Mouse (Mus musculus) spleen, postnatal 0 days (tissue): ENCODE measurements around the gene Olfr905. TPM values are rescaled to one million over a fixed set of nuclear protein-coding genes. Genes with fewer than 3 reads are reported as not detected.

Experiments
- polyA plus RNA-seq: library from polyadenylated mRNA; unstranded; fragments of >200 nt; fragmentation: Nextera tagmentation; extraction: Ambion mirVana; gene quantifications from 2 replicates; pipeline ENCODE4 v1.2.1, GENCODE M21; 2015

The Olfr905 gene
- not detected in 2 replicates for polyA plus RNA-seq

GRCm38 (mm10) chr9:38470807-38471206, at the start of gene Olfr905:
Olfr905 (plus strand) TSS chr9:38471107.

DNA sequence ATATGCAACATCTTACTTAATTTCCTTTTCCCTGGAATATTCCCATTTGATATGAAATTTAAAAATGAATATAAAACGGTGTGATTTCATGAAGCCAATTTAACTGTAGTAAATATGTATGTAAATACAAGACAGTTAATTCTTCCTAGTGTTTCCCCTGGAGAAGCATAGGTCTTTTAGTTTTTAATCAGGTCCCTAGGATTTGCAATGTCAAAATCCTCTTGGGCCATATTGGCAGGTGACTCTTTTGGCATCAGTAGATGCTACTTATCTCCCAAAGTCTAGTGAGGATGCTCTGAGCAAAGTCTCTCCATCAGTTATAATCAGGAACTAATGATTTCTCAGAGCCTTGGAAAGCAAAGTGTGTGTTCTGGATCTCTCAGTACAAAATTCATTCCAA, 41.8 kb upstream of the Olfr905 start, which contains the start of gene Olfr901:
Olfr901 (plus strand) TSS at position 301 of the 400 bp plus-strand sequence.

GRCm38 (mm10) chr9:38447352-38447751, 23.6 kb upstream of the Olfr905 start, which contains the start of gene Olfr902:
Olfr902 (plus strand) TSS chr9:38447652.

GRCm38 (mm10) chr9:38462844-38463243, 8.1 kb upstream of the Olfr905 start, which contains the start of gene Olfr904:
Olfr904 (plus strand) TSS chr9:38463144.

GRCm38 (mm10) chr9:38486785-38487184, 15.9 kb downstream of the Olfr905 start, which contains the start of gene Olfr906:
Olfr906 (plus strand) TSS chr9:38487085.

GRCm38 (mm10) chr9:38495501-38495900, 24.6 kb downstream of the Olfr905 start, which contains the start of gene Olfr907:
Olfr907 (plus strand) TSS chr9:38495801.

GRCm38 (mm10) chr9:38521280-38521679, 50.4 kb downstream of the Olfr905 start, which contains the start of gene Olfr911-ps1:
Olfr911-ps1 (plus strand) TSS chr9:38521580.

Other genes starting within 250 kb of the Olfr905 start
- gene Olfr143, start 218.3 kb upstream of the Olfr905 start, polyA plus RNA-seq, result not detected in 2 replicates
- not detected in 2 replicates for gene Olfr895, start 203.3 kb upstream of the Olfr905 start, polyA plus RNA-seq
- not detected in 2 replicates for gene Olfr896-ps1, start 180.0 kb upstream of the Olfr905 start, polyA plus RNA-seq
- not detected in 2 replicates for gene Olfr25, start 142.0 kb upstream of the Olfr905 start, polyA plus RNA-seq
- not detected in 2 replicates for gene Olfr898, start 122.7 kb upstream of the Olfr905 start, polyA plus RNA-seq
- not detected in 2 replicates for gene Olfr250, start 104.2 kb upstream of the Olfr905 start, polyA plus RNA-seq
- not detected in 2 replicates for gene Olfr251, start 94.0 kb upstream of the Olfr905 start, polyA plus RNA-seq
- gene Olfr147, start 69.4 kb upstream of the Olfr905 start, polyA plus RNA-seq, result not detected in 2 replicates
- gene Olfr901, start 41.7 kb upstream of the Olfr905 start, polyA plus RNA-seq, result not detected in 2 replicates
- gene Olfr902, start 23.5 kb upstream of the Olfr905 start, polyA plus RNA-seq, result not detected in 2 replicates
- gene Olfr904, start 8.0 kb upstream of the Olfr905 start, polyA plus RNA-seq, result not detected in 2 replicates
- not detected in 2 replicates for gene Olfr906, start 16.0 kb downstream of the Olfr905 start, polyA plus RNA-seq
- gene Olfr907, start 24.7 kb downstream of the Olfr905 start, polyA plus RNA-seq, result not detected in 2 replicates
- not detected in 2 replicates for gene Olfr911-ps1, start 50.5 kb downstream of the Olfr905 start, polyA plus RNA-seq
- gene Olfr910, start 66.7 kb downstream of the Olfr905 start, polyA plus RNA-seq, result not detected in 2 replicates
- gene Olfr912, start 109.1 kb downstream of the Olfr905 start, polyA plus RNA-seq, result not detected in 2 replicates
- not detected in 2 replicates for gene Olfr913, start 121.7 kb downstream of the Olfr905 start, polyA plus RNA-seq
- gene Olfr914, start 134.0 kb downstream of the Olfr905 start, polyA plus RNA-seq, result not detected in 2 replicates
- gene Olfr916, start 188.8 kb downstream of the Olfr905 start, polyA plus RNA-seq, result not detected in 2 replicates
- not detected in 2 replicates for gene Olfr917, start 194.7 kb downstream of the Olfr905 start, polyA plus RNA-seq
- gene Olfr918, start 203.5 kb downstream of the Olfr905 start, polyA plus RNA-seq, result not detected in 2 replicates
- not detected in 2 replicates for gene Olfr919, start 232.6 kb downstream of the Olfr905 start, polyA plus RNA-seq
- gene Vwa5a, start 247.2 kb downstream of the Olfr905 start, polyA plus RNA-seq, result 13.1 and 19.9 TPM in 2 replicates